Mouse (Mus musculus): ENCODE results near the gene Gpr84. TPM values are rescaled to one million over a fixed set of nuclear protein-coding genes. Genes with fewer than 3 reads are reported as not detected.
"Not testable (repeated sequence)": the region's sequence is repeated elsewhere in the genome, so short reads cannot be mapped to it uniquely, and the experiment has no call there.

Gpr84 gene
- polyA plus RNA-seq, 1 experiment = 0.06 TPM

DNA sequence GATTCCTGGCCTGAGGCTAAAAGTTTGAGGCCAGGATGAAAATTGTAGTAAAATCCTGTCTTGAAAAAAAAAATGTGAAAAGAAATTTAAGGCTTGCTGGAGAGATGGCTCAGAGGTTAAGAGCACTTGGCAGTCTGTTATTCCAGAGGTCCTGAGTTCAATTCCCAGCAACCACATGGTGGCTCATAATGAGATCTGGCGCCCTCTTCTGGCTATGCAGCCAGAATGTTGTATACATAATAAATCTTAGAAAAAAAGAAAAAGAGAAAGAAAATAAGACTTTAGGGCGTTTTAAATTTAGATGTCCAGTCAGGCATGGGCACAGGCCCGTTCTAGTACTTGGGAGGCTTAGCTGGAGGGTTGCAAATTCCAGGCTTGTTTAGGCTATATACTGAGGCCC, 30.7 kb downstream of the Gpr84 start:
- peaks cover 13% of the 10 kb centered on the region for H3K4me1 ChIP-seq (ENCODE audit: control insufficient read depth, insufficient read depth, insufficient read length, low read length)
- H3K27me3 ChIP-seq (ENCODE audit: control insufficient read depth, insufficient read depth, low read length) = no peaks in the 10 kb centered on the region
- no peaks in the 10 kb centered on the region for H3K36me3 ChIP-seq (ENCODE audit: control insufficient read depth, insufficient read depth, low read length)
- H3K4me3 ChIP-seq (ENCODE audit: low read depth, low read length) = no peak overlapping the region
- H3K27ac ChIP-seq (ENCODE audit: insufficient read depth, low read depth, low read length) = no peak overlapping the region
- 66% methylated on average over 3 of the region's 3 CpGs for WGBS
- TF ChIP-seq POLR2A (IDR thresholded peaks at IDR 0.05; ENCODE audit: low read depth, low read length) (no peak), CTCF (IDR thresholded peaks at IDR 0.05; ENCODE audit: extremely low read depth, insufficient read length, insufficient replicate concordance, low read depth, low read length) (peak; percentile 57; the same call in 1 of the 2 replicates)

DNA sequence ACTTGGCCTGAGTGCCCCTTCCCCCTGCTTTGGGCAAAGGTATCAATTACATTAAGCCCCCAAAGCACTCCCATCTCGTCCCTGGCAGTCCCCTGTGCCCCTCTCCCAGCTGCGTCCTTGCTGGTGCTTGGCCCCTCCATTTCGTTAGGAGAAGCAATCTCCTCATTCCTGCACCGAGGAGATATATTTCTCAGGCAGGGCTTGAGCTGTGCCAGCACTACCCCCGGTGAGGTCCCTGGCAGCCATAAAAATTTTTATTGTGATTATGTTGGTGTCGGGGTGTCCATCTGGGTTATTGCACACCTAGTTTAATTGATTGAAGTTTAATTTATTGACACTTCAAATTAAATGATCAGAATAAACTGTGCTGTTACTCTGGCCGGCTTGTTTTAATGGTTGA, 32.5 kb downstream of the Gpr84 start:
- Histone ChIP-seq H3K36me3 (ENCODE audit: control insufficient read depth, insufficient read depth, low read length) (no peaks in the 10 kb centered on the region), H3K27ac (ENCODE audit: insufficient read depth, low read depth, low read length) (peak overlapping the region; percentile 76), H3K27me3 (ENCODE audit: control insufficient read depth, insufficient read depth, low read length) (no peaks in the 10 kb centered on the region), H3K4me3 (ENCODE audit: low read depth, low read length) (no peak overlapping the region), H3K4me1 (ENCODE audit: control insufficient read depth, insufficient read depth, insufficient read length, low read length) (peaks cover 13% of the 10 kb centered on the region)
- WGBS = 21% methylated on average over 7 of the region's 7 CpGs
- TF ChIP-seq POLR2A (IDR thresholded peaks at IDR 0.05; ENCODE audit: low read depth, low read length) = no peak
- no peak for TF ChIP-seq CTCF (IDR thresholded peaks at IDR 0.05; ENCODE audit: extremely low read depth, insufficient read length, insufficient replicate concordance, low read depth, low read length)

DNA sequence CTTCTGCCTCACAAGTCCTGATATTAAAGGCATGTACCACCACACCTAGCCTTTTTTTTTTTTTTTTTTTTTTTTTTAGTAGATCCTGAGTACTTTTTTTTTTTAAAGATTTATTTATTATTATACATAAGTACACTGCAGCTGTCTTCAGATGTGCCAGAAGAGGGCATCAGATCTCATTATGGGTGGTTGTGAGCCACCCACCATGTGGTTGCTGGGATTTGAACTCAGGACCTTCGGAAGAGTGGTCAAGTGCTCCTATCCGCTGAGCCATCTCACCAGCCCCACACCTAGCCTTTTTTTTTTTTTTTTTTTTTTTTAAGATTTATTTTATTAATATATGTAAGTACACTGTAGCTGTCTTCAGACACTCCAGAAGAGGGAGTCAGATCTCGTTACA, 34.5 kb downstream of the Gpr84 start:
- not testable (repeated sequence) for H3K27me3 ChIP-seq (ENCODE audit: control insufficient read depth, insufficient read depth, low read length); H3K4me3 ChIP-seq (ENCODE audit: low read depth, low read length); H3K4me1 ChIP-seq (ENCODE audit: control insufficient read depth, insufficient read depth, insufficient read length, low read length); H3K36me3 ChIP-seq (ENCODE audit: control insufficient read depth, insufficient read depth, low read length); H3K27ac ChIP-seq (ENCODE audit: insufficient read depth, low read depth, low read length)
- WGBS = 85% methylated on average over 3 of the region's 3 CpGs

DNA sequence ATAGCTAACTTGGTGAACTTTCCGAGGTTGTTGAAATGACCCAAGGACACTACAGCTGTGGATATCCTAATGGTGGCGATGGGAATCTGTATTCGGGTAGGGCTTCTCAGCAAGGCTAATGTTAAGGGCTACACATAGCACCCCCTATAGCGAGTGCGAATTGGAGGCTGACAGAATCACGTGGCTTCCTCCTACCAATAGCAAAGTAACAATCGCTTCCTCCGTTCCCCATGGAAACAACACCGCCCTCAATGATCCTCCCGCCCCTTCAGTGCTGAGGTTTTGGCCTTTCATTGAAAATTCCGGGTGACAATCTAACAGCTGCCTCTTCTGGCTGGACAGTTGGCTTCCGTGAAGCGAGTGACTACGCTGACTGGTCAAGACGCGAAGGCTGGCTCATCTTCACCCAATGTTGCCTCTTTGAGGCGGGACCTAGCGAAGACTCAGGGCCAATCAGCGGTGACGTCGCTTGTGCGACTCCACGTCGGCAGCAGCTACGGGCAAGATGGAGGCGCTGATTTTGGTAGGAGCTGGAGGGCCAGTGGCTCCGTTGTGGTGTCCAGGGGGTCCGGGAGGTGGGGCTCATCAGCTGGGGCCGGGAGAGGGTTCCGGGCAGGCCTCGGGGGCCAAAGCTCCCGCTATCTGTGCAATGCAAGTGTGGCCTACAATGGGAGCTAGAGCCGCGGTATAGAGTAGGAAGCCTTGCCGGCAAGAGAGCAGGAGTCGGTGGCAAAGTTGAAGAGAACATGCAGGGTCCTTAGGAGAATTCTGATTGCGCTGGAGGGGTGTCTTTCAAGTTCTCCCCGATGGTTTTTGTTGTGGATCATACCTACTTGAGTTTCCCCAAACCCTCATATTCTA, 37.8 kb downstream of the Gpr84 start, which contains the start of gene Copz1:
Gene Copz1, plus strand, starts transcription at position 296 of the 861 bp plus-strand sequence.
- Histone ChIP-seq H3K27me3 (ENCODE audit: control insufficient read depth, insufficient read depth, low read length) (no peaks in the 10 kb centered on the region), H3K36me3 (ENCODE audit: control insufficient read depth, insufficient read depth, low read length) (no peaks in the 10 kb centered on the region), H3K27ac (ENCODE audit: insufficient read depth, low read depth, low read length) (peak within 1 kb of the TSS; percentile 72), H3K4me1 (ENCODE audit: control insufficient read depth, insufficient read depth, insufficient read length, low read length) (peaks cover 4% of the 10 kb centered on the region; the same call in 1 of the 2 replicates), H3K4me3 (ENCODE audit: low read depth, low read length) (peak within 1 kb of the TSS; percentile 90)
- no peak for TF ChIP-seq CTCF (IDR thresholded peaks at IDR 0.05; ENCODE audit: extremely low read depth, insufficient read length, insufficient replicate concordance, low read depth, low read length)
- peak; percentile 88 for TF ChIP-seq POLR2A (IDR thresholded peaks at IDR 0.05; ENCODE audit: low read depth, low read length)
- under 1% methylated on average over 38 of the region's 38 CpGs for WGBS

DNA sequence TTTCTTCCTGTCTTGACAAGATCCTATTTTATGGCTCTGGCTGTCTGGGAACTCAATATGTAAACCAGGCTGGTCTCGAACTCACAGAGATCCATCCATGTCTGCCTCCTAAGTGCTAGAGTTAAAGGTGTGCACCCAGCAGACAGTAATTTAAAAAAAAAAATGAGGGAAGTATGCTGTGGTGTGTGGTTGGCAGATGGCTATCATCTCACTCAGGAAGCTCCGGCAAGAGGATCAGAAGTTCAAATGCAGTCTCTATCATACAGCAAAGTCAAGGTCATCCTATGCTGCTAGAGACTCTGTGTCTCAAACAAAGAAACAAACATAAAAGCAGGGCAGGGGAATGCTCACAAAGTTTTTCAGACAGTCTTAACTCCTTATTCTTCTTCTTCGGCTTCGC, 41.5 kb downstream of the Gpr84 start:
- TF ChIP-seq CTCF (IDR thresholded peaks at IDR 0.05; ENCODE audit: extremely low read depth, insufficient read length, insufficient replicate concordance, low read depth, low read length) (no peak), POLR2A (IDR thresholded peaks at IDR 0.05; ENCODE audit: low read depth, low read length) (no peak)
- H3K4me3 ChIP-seq (ENCODE audit: low read depth, low read length) = no peak overlapping the region
- H3K4me1 ChIP-seq (ENCODE audit: control insufficient read depth, insufficient read depth, insufficient read length, low read length) = no peaks in the 10 kb centered on the region
- no peaks in the 10 kb centered on the region for H3K36me3 ChIP-seq (ENCODE audit: control insufficient read depth, insufficient read depth, low read length)
- no peaks in the 10 kb centered on the region for H3K27me3 ChIP-seq (ENCODE audit: control insufficient read depth, insufficient read depth, low read length)
- no peak overlapping the region for H3K27ac ChIP-seq (ENCODE audit: insufficient read depth, low read depth, low read length)
- WGBS = 75% methylated on average over 4 of the region's 4 CpGs

DNA sequence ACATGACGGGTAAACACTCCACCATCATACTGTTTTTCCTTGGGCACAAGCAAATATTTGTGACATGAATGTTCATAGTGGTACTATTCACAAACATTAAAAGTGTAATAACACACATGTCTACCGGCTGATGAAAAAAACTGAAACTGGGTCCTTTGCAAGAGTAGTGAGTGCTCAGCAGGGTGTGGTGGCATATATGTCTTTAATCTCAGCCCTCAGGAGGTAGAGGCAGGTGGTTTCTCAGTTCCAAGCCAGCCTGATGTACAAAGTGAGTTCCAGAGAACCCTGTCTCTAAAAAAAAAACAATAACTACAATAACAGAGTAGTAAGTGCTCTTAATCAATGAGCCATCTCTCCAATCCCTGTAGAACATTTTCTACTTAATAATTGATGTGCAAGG, 45.6 kb downstream of the Gpr84 start:
- Histone ChIP-seq H3K27ac (ENCODE audit: insufficient read depth, low read depth, low read length) (no peak overlapping the region), H3K36me3 (ENCODE audit: control insufficient read depth, insufficient read depth, low read length) (no peaks in the 10 kb centered on the region), H3K4me3 (ENCODE audit: low read depth, low read length) (no peak overlapping the region), H3K4me1 (ENCODE audit: control insufficient read depth, insufficient read depth, insufficient read length, low read length) (no peaks in the 10 kb centered on the region), H3K27me3 (ENCODE audit: control insufficient read depth, insufficient read depth, low read length) (no peaks in the 10 kb centered on the region)
- WGBS = 86% methylated on average over 2 of the region's 2 CpGs
- TF ChIP-seq CTCF (IDR thresholded peaks at IDR 0.05; ENCODE audit: extremely low read depth, insufficient read length, insufficient replicate concordance, low read depth, low read length) (no peak), POLR2A (IDR thresholded peaks at IDR 0.05; ENCODE audit: low read depth, low read length) (no peak)

DNA sequence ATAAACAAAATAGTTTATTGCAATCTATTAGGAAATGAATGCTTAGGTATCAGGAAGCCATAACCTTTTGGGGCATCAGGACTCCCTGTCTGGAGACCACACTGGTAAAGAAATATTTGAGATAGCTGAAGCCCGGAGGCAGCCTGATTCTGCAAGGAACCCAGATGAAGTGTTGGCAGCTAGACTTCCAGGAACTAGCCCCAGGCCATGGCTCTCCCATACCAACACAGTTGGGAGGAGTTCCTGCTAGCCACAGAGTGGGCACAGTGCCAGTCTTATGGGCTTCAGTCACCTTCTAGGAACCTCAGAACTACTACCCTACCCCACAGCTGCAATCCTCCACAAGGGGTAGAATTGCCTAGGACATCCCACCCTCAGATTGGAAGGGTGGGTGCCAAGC, 50.4 kb downstream of the Gpr84 start:
- TF ChIP-seq POLR2A (IDR thresholded peaks at IDR 0.05; ENCODE audit: low read depth, low read length) (no peak), CTCF (IDR thresholded peaks at IDR 0.05; ENCODE audit: extremely low read depth, insufficient read length, insufficient replicate concordance, low read depth, low read length) (no peak)
- peaks cover 11% of the 10 kb centered on the region for H3K4me1 ChIP-seq (ENCODE audit: control insufficient read depth, insufficient read depth, insufficient read length, low read length)
- no peak overlapping the region for H3K4me3 ChIP-seq (ENCODE audit: low read depth, low read length)
- no peaks in the 10 kb centered on the region for H3K27me3 ChIP-seq (ENCODE audit: control insufficient read depth, insufficient read depth, low read length)
- H3K36me3 ChIP-seq (ENCODE audit: control insufficient read depth, insufficient read depth, low read length) = no peaks in the 10 kb centered on the region
- 42% methylated on average over 1 of the region's 1 CpGs for WGBS
- H3K27ac ChIP-seq (ENCODE audit: insufficient read depth, low read depth, low read length) = no peak overlapping the region

Data from small intestine, adult 2 months (tissue).